Mouse (Mus musculus): ENCODE data around the gene Dcaf1. TPM values are rescaled to one million over a fixed set of nuclear protein-coding genes. Genes with fewer than 3 reads are reported as not detected.

Gene Dcaf1
- polyA plus RNA-seq, 1 experiment from 2014 or later: 4.3 TPM

DNA sequence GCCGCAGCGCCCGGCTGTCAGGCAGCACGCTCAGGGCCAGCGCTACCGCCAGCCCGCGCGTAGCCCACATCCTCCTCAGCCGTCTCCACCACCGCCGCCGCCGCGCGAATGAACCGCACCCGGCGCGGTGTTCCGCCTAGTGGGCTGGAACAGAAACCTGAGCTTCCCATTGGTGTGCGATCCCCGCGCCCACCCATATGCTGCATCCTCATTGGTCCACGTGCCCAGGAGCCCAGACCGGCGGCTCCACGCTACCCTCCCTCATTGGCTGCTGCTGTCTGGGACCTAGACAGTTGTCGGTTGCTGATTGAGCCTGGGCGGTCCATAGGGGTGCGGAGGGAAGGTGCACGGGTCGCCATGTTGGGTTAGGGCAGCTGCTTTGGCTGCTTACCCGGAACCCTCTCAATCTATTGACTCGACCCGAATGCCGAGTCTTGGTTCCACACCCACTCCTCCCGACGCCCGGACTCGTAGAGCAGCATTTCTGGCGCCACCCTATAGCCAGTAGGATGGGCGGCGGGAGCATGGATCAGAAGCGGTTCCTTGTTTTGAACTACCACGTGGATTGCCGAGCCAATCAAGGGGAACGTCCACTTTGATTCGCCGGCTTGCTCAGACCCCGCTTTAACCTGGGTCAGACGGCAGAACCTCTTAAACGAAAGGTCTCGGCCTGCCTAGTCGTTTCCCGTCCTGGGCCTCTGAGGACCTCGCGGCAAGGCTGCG lies 70.3 kb downstream of the Dcaf1 start, which contains the start of gene Manf:
Manf (minus strand) TSS at position 151 of the 723 bp plus-strand sequence.
- under 1% methylated on average over 53 of the region's 59 CpGs for WGBS
- Histone ChIP-seq H3K4me3 (ENCODE audit: low read depth, low read length) (peak within 1 kb of the TSS; percentile 80), H3K27me3 (ENCODE audit: control insufficient read depth, insufficient read depth, low read length) (no peaks in the 10 kb centered on the region), H3K27ac (replicated peaks) (peak within 1 kb of the TSS; percentile 96), H3K9me3 (ENCODE audit: control insufficient read depth, low read length) (no peaks in the 10 kb centered on the region), H3K9ac (ENCODE audit: low read length) (peak within 1 kb of the TSS; percentile 89), H3K36me3 (ENCODE audit: control insufficient read depth, insufficient read depth, low read length) (0 out of 2 replicates have a peak, but pooled peaks cover 3% of the 10 kb centered on the region), H3K4me1 (replicated peaks; ENCODE audit: control insufficient read depth, insufficient read depth) (no peaks in the 10 kb centered on the region), H3K4me2 (replicated peaks; ENCODE audit: low read depth) (peak within 1 kb of the TSS; percentile 78)
- peak; percentile 98 for ATAC-seq (ENCODE audit: low FRiP score, low TSS enrichment)
- no peak for TF ChIP-seq EP300 (optimal IDR thresholded peaks at IDR 0.05)
- peak; percentile 49 for TF ChIP-seq CTCF (IDR thresholded peaks at IDR 0.05; ENCODE audit: low read depth)
- DNase-seq (ENCODE audit: low spot score): peak; percentile 98

DNA sequence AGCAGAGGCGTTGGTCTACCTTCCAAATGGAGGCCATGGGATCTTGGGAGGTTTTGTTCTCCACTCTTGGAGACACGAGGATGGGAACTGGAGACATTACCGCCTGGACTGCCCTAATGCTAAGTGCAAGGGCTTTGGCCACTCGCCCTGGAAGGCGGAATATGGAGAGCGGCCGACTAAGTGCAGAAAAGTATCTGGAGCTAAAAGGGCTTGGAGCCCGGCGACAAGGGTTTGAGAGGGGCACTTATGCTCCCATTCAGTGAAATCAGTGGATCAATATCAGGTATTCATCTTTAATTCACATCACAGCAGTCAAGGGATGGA lies 70.8 kb downstream of the Dcaf1 start:
- Histone ChIP-seq H3K27me3 (ENCODE audit: control insufficient read depth, insufficient read depth, low read length) (no peaks in the 10 kb centered on the region), H3K36me3 (ENCODE audit: control insufficient read depth, insufficient read depth, low read length) (0 out of 2 replicates have a peak, but pooled peaks cover 3% of the 10 kb centered on the region), H3K27ac (replicated peaks) (peak overlapping the region; percentile 96), H3K4me3 (ENCODE audit: low read depth, low read length) (peak overlapping the region; percentile 80), H3K9me3 (ENCODE audit: control insufficient read depth, low read length) (no peaks in the 10 kb centered on the region), H3K9ac (ENCODE audit: low read length) (peak overlapping the region; percentile 73), H3K4me1 (replicated peaks; ENCODE audit: control insufficient read depth, insufficient read depth) (no peaks in the 10 kb centered on the region), H3K4me2 (replicated peaks; ENCODE audit: low read depth) (peak overlapping the region; percentile 78)
- ATAC-seq (ENCODE audit: low FRiP score, low TSS enrichment): no peak
- under 1% methylated on average over 9 of the region's 9 CpGs for WGBS
- no peak for DNase-seq (ENCODE audit: low spot score)
- no peak for TF ChIP-seq EP300 (optimal IDR thresholded peaks at IDR 0.05)
- no peak for TF ChIP-seq CTCF (IDR thresholded peaks at IDR 0.05; ENCODE audit: low read depth)

DNA sequence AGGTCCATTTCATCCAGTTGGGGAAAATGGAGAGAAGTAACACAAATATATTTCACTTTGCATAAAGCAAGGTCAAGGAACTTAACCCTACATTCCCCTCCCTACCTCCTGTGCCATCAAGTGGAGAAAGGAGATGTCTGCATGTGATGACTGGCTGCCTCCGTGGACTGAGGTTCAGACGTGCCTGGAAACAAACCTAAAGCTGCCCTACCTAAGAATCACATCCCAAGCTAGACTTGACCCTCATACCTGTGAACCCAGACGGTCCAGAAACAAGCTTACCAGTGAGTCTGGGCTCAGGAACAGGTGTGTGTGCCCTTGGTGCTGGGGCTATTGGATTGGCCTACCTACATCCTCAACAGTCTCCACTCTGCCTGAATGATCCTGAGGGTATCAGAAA lies 71.7 kb downstream of the Dcaf1 start:
- DNase-seq (ENCODE audit: low spot score): no peak
- H3K4me1 ChIP-seq (replicated peaks; ENCODE audit: control insufficient read depth, insufficient read depth): no peaks in the 10 kb centered on the region
- H3K4me3 ChIP-seq (ENCODE audit: low read depth, low read length): no peak overlapping the region
- ATAC-seq (ENCODE audit: low FRiP score, low TSS enrichment): no peak
- no peak overlapping the region for H3K4me2 ChIP-seq (replicated peaks; ENCODE audit: low read depth)
- H3K9me3 ChIP-seq (ENCODE audit: control insufficient read depth, low read length): no peaks in the 10 kb centered on the region
- H3K36me3 ChIP-seq (ENCODE audit: control insufficient read depth, insufficient read depth, low read length): 0 out of 2 replicates have a peak, but pooled peaks cover 3% of the 10 kb centered on the region
- no peaks in the 10 kb centered on the region for H3K27me3 ChIP-seq (ENCODE audit: control insufficient read depth, insufficient read depth, low read length)
- TF ChIP-seq CTCF (IDR thresholded peaks at IDR 0.05; ENCODE audit: low read depth): no peak
- no peak for TF ChIP-seq EP300 (optimal IDR thresholded peaks at IDR 0.05)
- no peak overlapping the region for H3K9ac ChIP-seq (ENCODE audit: low read length)
- H3K27ac ChIP-seq (replicated peaks): no peak overlapping the region
- WGBS: 48% methylated on average over 3 of the region's 3 CpGs

DNA sequence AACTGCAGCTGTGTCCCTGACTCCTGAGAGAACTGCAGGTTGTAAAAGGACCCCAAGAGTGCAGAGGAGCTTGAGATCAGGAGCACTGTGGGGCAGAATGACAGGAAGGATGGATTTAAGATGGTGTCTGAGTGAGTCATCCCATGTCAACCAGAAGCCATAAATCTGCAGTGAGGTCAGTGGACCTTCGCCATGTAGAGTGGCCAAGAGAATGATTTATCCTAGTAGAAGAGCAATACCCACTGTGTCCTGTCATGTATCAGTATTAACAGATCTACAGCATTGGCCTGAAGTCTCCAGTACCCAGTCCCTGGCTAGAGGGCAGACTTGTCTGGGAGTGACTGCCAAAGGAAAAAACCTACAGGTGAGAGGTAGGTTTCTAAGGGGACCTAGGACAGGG lies 77.2 kb downstream of the Dcaf1 start:
- Histone ChIP-seq H3K27me3 (ENCODE audit: control insufficient read depth, insufficient read depth, low read length) (no peaks in the 10 kb centered on the region), H3K4me2 (replicated peaks; ENCODE audit: low read depth) (no peak overlapping the region), H3K4me1 (replicated peaks; ENCODE audit: control insufficient read depth, insufficient read depth) (no peaks in the 10 kb centered on the region), H3K4me3 (ENCODE audit: low read depth, low read length) (no peak overlapping the region), H3K9me3 (ENCODE audit: control insufficient read depth, low read length) (no peaks in the 10 kb centered on the region), H3K27ac (replicated peaks) (no peak overlapping the region), H3K9ac (ENCODE audit: low read length) (no peak overlapping the region), H3K36me3 (ENCODE audit: control insufficient read depth, insufficient read depth, low read length) (no peaks in the 10 kb centered on the region)
- ATAC-seq (ENCODE audit: low FRiP score, low TSS enrichment) (no peak), DNase-seq (ENCODE audit: low spot score) (no peak)
- WGBS: 76% methylated on average over 1 of the region's 1 CpGs
- TF ChIP-seq CTCF (IDR thresholded peaks at IDR 0.05; ENCODE audit: low read depth): no peak
- no peak for TF ChIP-seq EP300 (optimal IDR thresholded peaks at IDR 0.05)

DNA sequence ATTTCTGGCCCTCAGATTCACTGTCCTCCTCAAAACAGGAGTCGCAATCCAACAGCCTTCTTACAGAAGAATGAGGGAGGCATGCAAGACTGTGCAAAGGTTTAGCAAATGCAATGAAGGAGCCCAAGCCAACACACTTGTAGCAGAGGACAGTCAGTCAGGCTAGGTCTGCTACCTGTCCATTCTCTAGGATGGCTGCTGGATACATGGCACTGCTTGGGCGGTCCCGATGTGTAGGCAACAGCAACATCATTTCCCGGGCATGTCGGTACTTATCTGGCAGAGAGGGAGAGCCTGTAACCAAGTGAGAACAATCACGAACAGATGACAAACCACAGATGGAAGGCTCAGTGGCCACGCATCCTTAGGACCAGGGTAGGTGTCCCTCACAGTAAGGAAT lies 79.9 kb downstream of the Dcaf1 start:
- Histone ChIP-seq H3K27ac (replicated peaks) (no peak overlapping the region), H3K9me3 (ENCODE audit: control insufficient read depth, low read length) (no peaks in the 10 kb centered on the region), H3K36me3 (ENCODE audit: control insufficient read depth, insufficient read depth, low read length) (no peaks in the 10 kb centered on the region), H3K4me2 (replicated peaks; ENCODE audit: low read depth) (no peak overlapping the region), H3K27me3 (ENCODE audit: control insufficient read depth, insufficient read depth, low read length) (no peaks in the 10 kb centered on the region), H3K4me3 (ENCODE audit: low read depth, low read length) (no peak overlapping the region), H3K9ac (ENCODE audit: low read length) (no peak overlapping the region), H3K4me1 (replicated peaks; ENCODE audit: control insufficient read depth, insufficient read depth) (no peaks in the 10 kb centered on the region)
- ATAC-seq (ENCODE audit: low FRiP score, low TSS enrichment) (no peak), DNase-seq (ENCODE audit: low spot score) (no peak)
- 85% methylated on average over 7 of the region's 7 CpGs for WGBS
- TF ChIP-seq EP300 (optimal IDR thresholded peaks at IDR 0.05) (no peak), CTCF (IDR thresholded peaks at IDR 0.05; ENCODE audit: low read depth) (no peak)

DNA sequence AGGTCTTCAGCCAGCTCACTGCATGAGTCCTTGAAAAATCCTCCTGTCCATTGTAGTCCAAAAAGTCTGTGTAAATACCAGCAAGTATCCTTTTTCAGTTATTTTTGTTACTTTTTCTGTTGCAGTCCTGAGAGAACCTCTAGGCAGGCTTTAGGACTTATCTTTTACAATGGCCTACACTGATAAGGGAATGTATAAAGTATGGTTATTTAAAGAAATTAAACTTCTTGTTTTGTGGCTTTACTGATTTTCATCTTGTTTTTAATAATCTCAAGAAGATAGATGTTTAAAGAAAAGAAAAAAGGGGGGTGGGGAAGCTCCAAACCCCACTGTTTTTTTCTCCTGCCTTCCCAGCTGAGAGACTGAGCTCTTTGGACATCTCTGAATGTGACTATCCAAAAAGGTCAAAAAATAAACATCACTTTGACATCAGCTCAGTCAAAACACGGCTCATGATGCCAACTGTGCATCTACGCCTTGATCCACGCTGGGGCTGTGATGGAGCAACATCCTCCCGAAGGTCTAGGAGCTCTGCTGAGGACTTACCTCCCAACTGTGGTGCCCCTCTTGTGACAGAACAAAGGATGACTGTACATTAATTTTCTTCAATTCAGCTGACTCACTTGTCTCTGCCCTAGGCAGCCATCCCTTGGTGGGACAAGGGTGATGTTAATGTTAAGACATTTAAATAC lies 81.6 kb downstream of the Dcaf1 start:
- Histone ChIP-seq H3K9me3 (ENCODE audit: control insufficient read depth, low read length) (no peaks in the 10 kb centered on the region), H3K27ac (replicated peaks) (no peak overlapping the region)
- TF ChIP-seq EP300 (optimal IDR thresholded peaks at IDR 0.05): no peak
- no peak for TF ChIP-seq CTCF (IDR thresholded peaks at IDR 0.05; ENCODE audit: low read depth)

More for the DNA sequence above, 81.6 kb downstream of the Dcaf1 start:
- Histone ChIP-seq H3K27me3 (ENCODE audit: control insufficient read depth, insufficient read depth, low read length) (no peaks in the 10 kb centered on the region), H3K4me1 (replicated peaks; ENCODE audit: control insufficient read depth, insufficient read depth) (no peaks in the 10 kb centered on the region), H3K4me2 (replicated peaks; ENCODE audit: low read depth) (no peak overlapping the region), H3K4me3 (ENCODE audit: low read depth, low read length) (no peak overlapping the region), H3K9ac (ENCODE audit: low read length) (no peak overlapping the region), H3K36me3 (ENCODE audit: control insufficient read depth, insufficient read depth, low read length) (no peaks in the 10 kb centered on the region)
- ATAC-seq (ENCODE audit: low FRiP score, low TSS enrichment) (no peak), DNase-seq (ENCODE audit: low spot score) (no peak)
- WGBS: 56% methylated on average over 4 of the region's 4 CpGs
